Mouse (Mus musculus) kidney, adult 2 months (tissue): Measurements from ENCODE around the gene Rasal3. TPM values are rescaled to one million over a fixed set of nuclear protein-coding genes. Genes with fewer than 3 reads are reported as not detected.

Source experiments
- DNase-seq: peaks from one replicate; pipeline ENCODE4 v3.0.0; 2021
- H3K27ac ChIP-seq: fragments of 200-500 bp; 2 replicates; pipeline ENCODE4 v1.5.1; 2012; ENCODE audit warnings: low read depth, low read length, control low read depth, inconsistent platforms; ENCODE audit not compliant: insufficient read depth
- H3K27me3 ChIP-seq: fragments of 200-500 bp; replicated peaks from 2 replicates; pipeline ENCODE4 v1.6.1; 2012; ENCODE audit warnings: mild to moderate bottlenecking, moderate library complexity, low read length, inconsistent platforms; ENCODE audit not compliant: control insufficient read depth, insufficient read depth
- H3K36me3 ChIP-seq: fragments of 200-500 bp; 2 replicates; pipeline ENCODE4 v1.6.1; 2012; ENCODE audit warnings: mild to moderate bottlenecking, moderate library complexity, low read length, inconsistent platforms; ENCODE audit not compliant: control insufficient read depth, insufficient read depth
- H3K4me1 ChIP-seq: fragments of 200-500 bp; 2 replicates; pipeline ENCODE4 v1.6.1; 2011; ENCODE audit warnings: low read length; ENCODE audit not compliant: control insufficient read depth, insufficient read depth
- H3K4me3 ChIP-seq: fragments of 200-500 bp; 2 replicates; pipeline ENCODE4 v1.5.1; 2011; ENCODE audit warnings: mild to moderate bottlenecking, low read depth, low read length, control low read depth; ENCODE audit not compliant: insufficient read depth
- CTCF ChIP-seq: fragments of 200-500 bp; conservative IDR thresholded peaks from 2 replicates; pipeline ENCODE4 v1.5.1; 2011; ENCODE audit warnings: low read depth, mild to moderate bottlenecking, control low read depth, low read length, moderate library complexity, mixed read lengths; ENCODE audit not compliant: insufficient read depth, insufficient read length
- POLR2A ChIP-seq: fragments of 200-500 bp; IDR thresholded peaks from one replicate; pipeline ENCODE4 v1.6.1; 2011; ENCODE audit warnings: low read depth, low read length, control low read depth
- WGBS: fragments of 180-500 bp; shearing (Covaris S2); methylation state at CpG from one replicate; pipeline ENCODE4 v1.1.7; 2018; 5-methylcytosine and 5-hydroxymethylcytosine counted together
- polyA plus RNA-seq: library from polyadenylated mRNA; depleted of rRNA; stranded (reverse); fragments of >200 nt; gene quantifications from 2 replicates; pipeline ENCODE4 v1.2.3, GENCODE M21; 2012

Gene Rasal3
- polyA plus RNA-seq, 1 experiment = 8.7 TPM

DNA sequence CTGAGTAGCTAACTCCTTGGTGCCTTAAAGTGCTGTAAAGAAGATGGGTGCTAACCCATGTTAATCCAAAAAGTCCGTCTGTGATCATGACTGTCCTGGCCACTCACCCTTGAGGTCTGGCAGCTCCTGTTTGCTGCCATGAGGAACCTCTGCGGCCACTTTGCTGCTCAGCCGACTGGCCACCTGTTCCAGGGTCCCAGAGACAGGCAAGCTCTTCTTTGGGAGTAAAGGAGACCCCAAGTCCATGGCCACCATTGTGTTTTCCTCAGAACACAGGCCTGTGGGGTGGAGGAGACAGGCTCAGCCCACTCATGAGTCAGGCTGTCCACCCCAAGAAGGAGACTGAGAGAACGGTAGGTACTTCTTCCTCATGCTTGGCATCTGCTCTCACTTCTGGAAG, 40.7 kb downstream of the Rasal3 start:
- H3K4me3 ChIP-seq = no peak overlapping the region
- WGBS = 65% methylated on average over 4 of the region's 4 CpGs
- no peak overlapping the region for H3K27ac ChIP-seq
- no peaks in the 10 kb centered on the region; the same call in 1 of the 2 replicates for H3K36me3 ChIP-seq
- DNase-seq = no peak
- TF ChIP-seq POLR2A (no peak), CTCF (no peak)
- H3K4me1 ChIP-seq = peaks cover 7% of the 10 kb centered on the region; the same call in 1 of the 2 replicates
- H3K27me3 ChIP-seq = no peaks in the 10 kb centered on the region

DNA sequence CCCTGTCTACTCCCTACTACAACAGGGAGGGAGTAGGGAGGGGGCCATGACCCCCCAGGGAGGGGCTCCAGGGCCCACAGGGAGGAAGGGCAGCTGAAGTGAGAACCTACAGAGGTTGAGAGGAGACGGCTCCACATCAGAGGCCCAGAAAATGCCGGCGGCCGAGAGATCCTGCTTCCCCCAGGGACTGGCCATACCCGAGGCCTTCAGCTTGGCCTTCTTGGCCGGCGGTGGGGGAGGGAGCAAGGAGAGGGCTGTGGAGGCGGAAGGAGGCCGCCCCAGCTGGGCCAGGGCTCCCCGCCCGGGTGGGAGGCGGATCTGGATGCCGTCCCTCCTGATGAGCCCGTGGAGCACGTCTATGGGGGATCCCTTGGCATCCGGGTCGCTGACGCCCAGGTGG, 43.5 kb downstream of the Rasal3 start:
- WGBS = 83% methylated on average over 18 of the region's 18 CpGs
- no peak for TF ChIP-seq POLR2A
- TF ChIP-seq CTCF = no peak
- no peak overlapping the region for H3K4me3 ChIP-seq
- H3K4me1 ChIP-seq = peaks cover 7% of the 10 kb centered on the region; the same call in 1 of the 2 replicates
- no peak for DNase-seq
- peaks cover 8% of the 10 kb centered on the region; the same call in 1 of the 2 replicates for H3K36me3 ChIP-seq
- no peak overlapping the region for H3K27ac ChIP-seq
- H3K27me3 ChIP-seq = no peaks in the 10 kb centered on the region

DNA sequence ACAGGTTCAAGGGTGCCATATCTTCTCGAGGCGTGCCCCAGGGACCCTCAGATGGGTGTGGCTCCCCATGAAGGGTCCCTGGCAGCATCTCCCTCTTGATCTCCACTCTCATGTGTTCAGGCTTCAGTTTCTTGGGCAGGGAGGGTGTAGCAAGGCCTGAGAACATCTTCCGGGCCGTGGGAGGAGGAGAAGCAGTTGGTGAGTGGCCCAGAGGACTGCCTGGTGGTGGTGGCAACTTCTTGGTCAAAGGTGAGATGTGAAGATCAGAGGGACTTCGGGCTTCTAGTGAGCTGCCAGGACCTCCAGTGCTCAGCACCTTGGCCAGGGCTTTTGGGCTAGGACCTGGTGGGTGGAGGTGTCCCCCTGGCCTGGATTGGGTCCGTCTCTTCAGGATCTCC, 44.4 kb downstream of the Rasal3 start:
- WGBS = 95% methylated on average over 6 of the region's 6 CpGs
- no peak for DNase-seq
- TF ChIP-seq POLR2A (no peak), CTCF (no peak)
- Histone ChIP-seq H3K4me3 (no peak overlapping the region), H3K36me3 (peaks cover 8% of the 10 kb centered on the region; the same call in 1 of the 2 replicates), H3K27ac (no peak overlapping the region), H3K27me3 (no peaks in the 10 kb centered on the region), H3K4me1 (peaks cover 12% of the 10 kb centered on the region)

DNA sequence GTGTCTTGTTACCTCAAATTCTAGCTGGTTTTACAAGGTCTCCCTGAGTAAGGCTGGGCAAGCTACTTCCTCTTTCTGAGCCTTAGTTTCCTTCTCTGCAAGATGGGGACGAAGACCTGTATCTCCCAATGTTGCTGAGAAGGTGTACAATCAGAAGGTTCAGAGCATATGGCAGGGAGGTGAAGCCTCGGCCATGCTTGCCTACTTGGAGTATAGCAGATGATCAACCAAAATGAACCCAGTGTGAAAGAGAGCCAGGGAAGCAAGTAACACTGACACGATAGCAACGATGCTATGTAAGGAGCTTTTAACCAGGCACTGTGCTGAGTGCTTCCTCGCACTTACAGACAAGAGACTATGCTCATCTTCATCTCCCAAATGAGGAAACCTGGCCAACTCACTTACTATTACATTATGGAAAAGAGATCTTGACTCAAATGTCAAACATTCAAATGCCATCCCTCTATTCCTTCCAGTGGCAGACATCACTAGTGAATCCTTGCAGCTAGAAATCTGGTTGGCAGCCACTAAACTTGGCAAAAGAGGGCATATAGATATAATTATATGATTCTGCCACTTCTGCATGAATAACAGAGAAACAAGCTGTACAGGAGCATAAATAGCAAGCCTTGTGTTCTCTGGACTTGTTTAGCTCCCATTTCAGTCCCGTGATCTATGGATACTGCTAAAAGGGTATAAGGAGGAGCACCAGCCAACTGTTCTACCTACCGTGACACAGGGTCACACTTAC, 45.0 kb downstream of the Rasal3 start:
- Histone ChIP-seq H3K4me3 (no peak overlapping the region), H3K27me3 (no peaks in the 10 kb centered on the region), H3K27ac (no peak overlapping the region), H3K4me1 (peaks cover 14% of the 10 kb centered on the region), H3K36me3 (peaks cover 8% of the 10 kb centered on the region; the same call in 1 of the 2 replicates)
- TF ChIP-seq POLR2A = no peak
- TF ChIP-seq CTCF = no peak
- WGBS = 95% methylated on average over 7 of the region's 7 CpGs
- no peak for DNase-seq

DNA sequence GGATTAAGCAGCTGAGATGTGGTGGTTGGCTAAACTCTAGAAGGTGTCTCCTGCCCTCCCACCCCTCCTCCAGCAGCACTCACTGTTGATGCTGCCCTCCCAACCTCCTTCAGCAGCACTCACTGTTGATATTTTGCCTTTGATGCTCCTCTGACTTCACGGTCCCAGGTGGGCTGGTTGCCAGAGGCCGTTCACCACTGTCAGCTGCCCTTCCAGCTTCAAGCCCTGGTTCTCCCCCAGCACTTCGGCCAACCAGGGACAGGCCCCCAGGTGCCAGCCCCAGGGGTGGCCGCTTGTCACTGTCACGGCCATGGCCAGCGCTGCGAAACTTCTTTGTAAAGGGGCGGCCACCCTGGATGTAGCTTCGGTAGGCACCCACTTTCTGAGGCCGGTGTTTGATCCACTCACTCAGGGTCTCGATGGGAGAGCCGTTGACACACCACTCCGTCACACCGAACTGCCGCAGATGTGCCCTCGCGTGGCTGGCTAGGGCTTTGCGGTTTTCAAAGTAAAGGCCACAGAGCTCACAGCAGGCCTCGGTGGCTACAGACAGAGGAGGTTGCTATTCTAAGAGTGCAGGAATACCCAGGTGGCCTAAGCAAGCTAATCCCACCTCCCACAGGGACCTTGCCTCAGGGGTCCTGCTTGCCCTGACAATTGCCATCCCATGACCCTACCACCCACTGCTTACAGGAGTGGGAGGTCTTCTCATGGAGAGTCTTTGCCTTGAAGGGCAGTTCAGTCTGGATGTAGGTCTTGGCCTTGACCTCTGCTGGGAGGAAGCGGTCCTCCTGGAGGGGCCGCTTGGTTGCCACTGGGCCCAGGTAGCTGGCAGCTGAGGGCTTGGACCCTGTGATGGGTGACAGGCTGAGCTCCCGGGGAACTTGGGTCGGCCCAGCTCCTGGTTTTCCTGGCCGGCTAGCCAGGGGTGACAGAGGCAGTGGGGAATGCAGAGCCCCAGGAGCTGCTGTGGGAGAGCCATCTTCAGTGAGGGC, 46.3 kb downstream of the Rasal3 start:
- Histone ChIP-seq H3K36me3 (peaks cover 8% of the 10 kb centered on the region; the same call in 1 of the 2 replicates), H3K27ac (no peak overlapping the region), H3K4me3 (no peak overlapping the region), H3K27me3 (no peaks in the 10 kb centered on the region), H3K4me1 (peaks cover 8% of the 10 kb centered on the region)
- no peak for DNase-seq
- no peak for TF ChIP-seq CTCF
- WGBS = 85% methylated on average over 24 of the region's 24 CpGs

DNA sequence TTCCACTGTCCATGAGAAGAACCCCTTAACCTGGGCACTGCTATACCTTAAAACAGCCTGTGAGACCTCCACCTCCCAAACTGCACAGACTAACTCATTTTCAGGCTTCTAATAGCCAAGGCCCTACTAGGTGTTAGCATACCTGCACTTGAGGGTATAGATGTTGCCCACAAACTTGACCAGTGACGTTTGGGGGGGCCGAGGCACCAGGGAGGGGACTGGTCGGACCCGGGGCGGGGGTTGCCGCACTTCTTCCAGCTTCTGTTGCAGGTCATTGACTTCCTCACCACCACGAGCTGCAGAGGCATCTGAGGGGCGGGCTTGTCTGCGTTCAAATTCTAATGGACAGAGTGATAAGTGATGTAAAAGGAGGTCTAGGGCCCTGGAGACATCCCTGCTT, 47.1 kb downstream of the Rasal3 start:
- Histone ChIP-seq H3K4me1 (peaks cover 8% of the 10 kb centered on the region), H3K27me3 (no peaks in the 10 kb centered on the region), H3K4me3 (no peak overlapping the region), H3K36me3 (peaks cover 8% of the 10 kb centered on the region; the same call in 1 of the 2 replicates), H3K27ac (no peak overlapping the region)
- TF ChIP-seq POLR2A (no peak), CTCF (no peak)
- no peak for DNase-seq
- WGBS = 87% methylated on average over 9 of the region's 9 CpGs

DNA sequence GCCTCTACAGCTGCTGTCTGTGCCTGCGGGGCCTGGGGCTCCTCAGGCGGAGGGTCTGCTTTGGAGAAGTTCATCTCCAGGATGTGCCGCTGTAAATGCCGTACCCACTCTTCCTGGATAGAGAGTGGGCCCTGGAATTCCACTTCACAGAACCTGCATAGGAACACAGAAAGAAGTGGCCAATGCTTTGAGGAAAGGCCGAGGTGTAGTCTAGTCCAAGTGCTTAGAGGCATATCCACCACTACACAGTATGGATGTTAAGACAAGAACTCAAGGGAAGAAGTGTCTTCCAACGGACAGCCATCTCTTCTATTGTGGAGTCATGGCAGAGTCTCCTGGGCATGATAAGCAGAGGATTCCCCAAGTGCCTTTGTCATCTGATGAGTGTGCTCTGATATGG, 48.4 kb downstream of the Rasal3 start:
- TF ChIP-seq CTCF (no peak), POLR2A (no peak)
- Histone ChIP-seq H3K27me3 (no peaks in the 10 kb centered on the region), H3K4me3 (no peak overlapping the region), H3K27ac (no peak overlapping the region), H3K4me1 (peaks cover 8% of the 10 kb centered on the region), H3K36me3 (peaks cover 8% of the 10 kb centered on the region; the same call in 1 of the 2 replicates)
- 95% methylated on average over 6 of the region's 6 CpGs for WGBS
- no peak for DNase-seq
